ENCODE assay signal across 12 mouse cellular contexts in the genomic region with DNA sequence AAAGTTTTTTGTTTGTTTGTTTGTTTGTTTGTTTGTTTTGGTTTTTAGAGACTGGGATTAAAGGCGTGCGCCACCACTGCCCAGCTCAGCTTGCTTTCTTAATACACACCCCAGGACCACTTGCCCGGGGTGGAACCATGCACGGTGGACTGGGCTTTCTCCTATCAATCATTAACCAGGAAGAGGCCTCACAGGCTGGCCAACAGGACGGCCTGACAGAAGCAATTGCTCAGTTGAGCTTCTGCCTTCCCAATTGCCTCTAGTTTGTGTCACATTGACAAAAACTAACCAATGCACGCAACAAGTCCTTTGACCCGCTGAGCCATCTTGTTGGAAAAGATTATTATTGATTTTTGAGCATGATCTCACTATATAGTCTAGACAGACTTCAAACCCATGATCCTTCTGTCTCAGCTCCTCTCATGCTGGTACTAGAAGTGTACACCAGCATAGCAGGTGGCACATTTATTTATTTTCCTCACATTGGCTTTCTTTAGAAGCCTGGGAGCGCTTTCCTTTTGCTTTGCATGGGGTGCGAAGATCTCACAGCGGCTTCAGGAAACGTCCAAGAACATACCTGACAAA. TPM values are rescaled to one million over a fixed set of nuclear protein-coding genes. Genes with fewer than 3 reads are reported as not detected.
DNase-seq lines count a peak whose midpoint lies in the region; ATAC-seq and TF ChIP-seq lines count a peak whose summit lies in the region.
"Had no signal": no experiment of that assay in that cellular context is flagged by ENCODE, and none has a peak within 500 bp of the region (broad histone marks: within the 10 kb centered on the region; RNA-seq: fewer than 3 reads in every experiment).

No protein-coding gene starts in this region.

- peak; percentile 92 for ATAC-seq in kidney, embryonic 16.5 days (ENCODE audit: low FRiP score, low TSS enrichment)
- ATAC-seq in liver, embryonic 13.5 days (ENCODE audit: low read depth) = peak; percentile 82
- no peak for ATAC-seq in midbrain, embryonic 15.5 days (replicated peaks)

- WGBS in kidney, embryonic 16.5 days = 69% methylated on average over 11 of the region's 11 CpGs
- 62% methylated on average over 11 of the region's 11 CpGs for WGBS in liver, embryonic 13.5 days (ENCODE audit: insufficient replicate concordance)
- 86% methylated on average over 11 of the region's 11 CpGs for WGBS in midbrain, embryonic 15.5 days

- H3K27ac ChIP-seq in testis, adult 2 months (ENCODE audit: control insufficient read depth, insufficient read depth, low read depth, low read length) = peak overlapping the region; percentile 31
- H3K27ac ChIP-seq in kidney, embryonic 16.5 days (ENCODE audit: low read length) = peak overlapping the region; percentile 68
- H3K27ac ChIP-seq in liver, embryonic 13.5 days = peak overlapping the region; percentile 39; the same call in 1 of the 2 replicates
- H3K27ac ChIP-seq in midbrain, embryonic 15.5 days = no peak overlapping the region
- H3K27ac ChIP-seq: heart, adult 2 months; limb, embryonic 13.5 days had no signal

- no peak for TF ChIP-seq CTCF in testis, adult 2 months (IDR thresholded peaks at IDR 0.05; ENCODE audit: control insufficient read depth, insufficient read depth, insufficient replicate concordance, low read depth, low read length)

- no peaks in the 10 kb centered on the region for H3K9me3 ChIP-seq in kidney, embryonic 16.5 days (ENCODE audit: low read length)
- no peaks in the 10 kb centered on the region for H3K9me3 ChIP-seq in liver, embryonic 13.5 days (replicated peaks)
- no peaks in the 10 kb centered on the region for H3K9me3 ChIP-seq in midbrain, embryonic 15.5 days
- H3K9me3 ChIP-seq: limb, embryonic 13.5 days had no signal

- H3K4me3 ChIP-seq in testis, adult 2 months (ENCODE audit: control insufficient read depth, low read depth, low read length) = no peak overlapping the region
- no peak overlapping the region for H3K4me3 ChIP-seq in kidney, embryonic 16.5 days (ENCODE audit: low read length)
- no peak overlapping the region for H3K4me3 ChIP-seq in liver, embryonic 13.5 days (replicated peaks)
- H3K4me3 ChIP-seq in midbrain, embryonic 15.5 days = no peak overlapping the region
- H3K4me3 ChIP-seq: heart, adult 2 months; limb, embryonic 13.5 days; myocyte had no signal

- H3K9ac ChIP-seq in kidney, embryonic 16.5 days (replicated peaks; ENCODE audit: low read length) = no peak overlapping the region
- H3K9ac ChIP-seq in liver, embryonic 13.5 days = no peak overlapping the region
- no peak overlapping the region for H3K9ac ChIP-seq in midbrain, embryonic 15.5 days
- H3K9ac ChIP-seq: limb, embryonic 13.5 days had no signal

- DNase-seq in testis, postnatal 14 days (ENCODE audit: low spot score) = no peak
- no peak for DNase-seq in liver, embryonic 13.5 days
- no peak for DNase-seq in gastrocnemius, adult 18-20 months (ENCODE audit: low spot score)
- no peak for DNase-seq in right cerebral cortex, postnatal 10 days (ENCODE audit: low spot score in 2 of 2)
- DNase-seq: thymus, postnatal 14 days had no signal

- no peak overlapping the region for H3K4me2 ChIP-seq in kidney, embryonic 16.5 days (replicated peaks; ENCODE audit: low read depth, low read length)
- H3K4me2 ChIP-seq in liver, embryonic 13.5 days = no peak overlapping the region
- no peak overlapping the region for H3K4me2 ChIP-seq in midbrain, embryonic 15.5 days
- H3K4me2 ChIP-seq: limb, embryonic 13.5 days had no signal

- H3K27me3 ChIP-seq in testis, adult 2 months (ENCODE audit: control insufficient read depth, insufficient read depth, low read length) = no peaks in the 10 kb centered on the region
- no peaks in the 10 kb centered on the region for H3K27me3 ChIP-seq in kidney, embryonic 16.5 days (ENCODE audit: insufficient read depth, low read length)
- no peaks in the 10 kb centered on the region for H3K27me3 ChIP-seq in liver, embryonic 13.5 days
- no peaks in the 10 kb centered on the region for H3K27me3 ChIP-seq in midbrain, embryonic 15.5 days (replicated peaks)
- H3K27me3 ChIP-seq: CH12.LX; limb, embryonic 13.5 days had no signal

- no peak for TF ChIP-seq POLR2A in testis, adult 2 months (IDR thresholded peaks at IDR 0.05; ENCODE audit: control insufficient read depth, low read depth, low read length)

- no peaks in the 10 kb centered on the region; the same call in 1 of the 2 replicates for H3K4me1 ChIP-seq in testis, adult 2 months (ENCODE audit: control insufficient read depth, insufficient read depth, low read length)
- H3K4me1 ChIP-seq in kidney, embryonic 16.5 days (ENCODE audit: insufficient read depth, low read length) = peaks cover 35% of the 10 kb centered on the region
- H3K4me1 ChIP-seq in liver, embryonic 13.5 days (replicated peaks) = no peaks in the 10 kb centered on the region
- H3K4me1 ChIP-seq in midbrain, embryonic 15.5 days = no peaks in the 10 kb centered on the region; the same call in 1 of the 2 replicates

- H3K36me3 ChIP-seq in testis, adult 2 months (ENCODE audit: control insufficient read depth, insufficient read depth, low read length) = no peaks in the 10 kb centered on the region
- H3K36me3 ChIP-seq in kidney, embryonic 16.5 days (ENCODE audit: insufficient read depth, low read length) = no peaks in the 10 kb centered on the region
- H3K36me3 ChIP-seq in liver, embryonic 13.5 days = no peaks in the 10 kb centered on the region
- H3K36me3 ChIP-seq in midbrain, embryonic 15.5 days (replicated peaks) = no peaks in the 10 kb centered on the region
- H3K36me3 ChIP-seq: limb, embryonic 13.5 days had no signal

RNA-seq across cellular contexts. Expression of gene Myo10, which starts 32.9 kb away (rescaled TPM):
- polyA plus RNA-seq in testis, adult 2 months (2012; rRNA removed) = 15.1 and 17.5 TPM in 2 replicates
- polyA plus RNA-seq in kidney, embryonic 16.5 days (2015; fragmentation: Nextera tagmentation; extraction: Ambion mirVana) = 33.2 and 37.7 TPM in 2 replicates
- polyA plus RNA-seq in liver, embryonic 13.5 days (2015; fragmentation: Nextera tagmentation; extraction: Ambion mirVana) = 3.8 and 4.1 TPM in 2 replicates
- total RNA-seq in gastrocnemius, adult 18-20 months (2021) = 10 to 100 TPM; 49.7 to 59.3 TPM
- 28.1 and 30.8 TPM in 2 replicates for polyA plus RNA-seq in midbrain, embryonic 15.5 days (2015; fragmentation: Nextera tagmentation; extraction: Ambion mirVana)
